Mouse (Mus musculus): Measurements from ENCODE around the gene Kcna10.
A peak's percentile ranks its signal among the peaks of the same experiment; 100 is the strongest.

The Kcna10 gene

GRCm38 (mm10) chr3:107182756-107183155 lies at the start of gene Kcna10:
Kcna10 (plus strand) TSS chr3:107183056.
- DNase-seq, result no peak

DNA sequence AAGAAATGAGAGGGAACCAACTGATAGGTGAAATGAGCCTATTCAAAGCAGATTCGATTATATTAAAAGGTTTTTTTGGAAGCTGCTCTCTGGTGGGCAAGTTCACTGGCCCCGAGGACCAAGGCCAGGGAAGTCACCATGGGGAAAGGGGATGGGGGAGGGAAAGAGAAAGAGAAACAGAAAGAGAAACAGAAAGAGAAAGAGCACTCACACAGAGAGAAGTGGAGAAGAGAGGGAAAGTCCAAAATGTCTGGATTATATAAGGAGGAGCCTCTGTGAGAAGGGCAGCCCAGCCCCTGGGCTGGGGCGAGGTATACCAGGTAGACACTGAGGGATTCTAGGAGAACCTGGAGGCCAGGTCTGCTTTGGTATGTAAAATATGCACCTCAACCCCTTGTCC lies 48.4 kb upstream of the Kcna10 start:
- DNase-seq, result no peak

GRCm38 (mm10) chr3:107147126-107147525 lies 35.7 kb upstream of the Kcna10 start:
- DNase-seq, result no peak

GRCm38 (mm10) chr3:107149006-107149405 lies 33.9 kb upstream of the Kcna10 start:
- DNase-seq, result peak; percentile 39 to 46

- DNase-seq, result no peak
These were observed 32.4 kb upstream of the Kcna10 start for GRCm38 (mm10) chr3:107150469-107150868.

DNA sequence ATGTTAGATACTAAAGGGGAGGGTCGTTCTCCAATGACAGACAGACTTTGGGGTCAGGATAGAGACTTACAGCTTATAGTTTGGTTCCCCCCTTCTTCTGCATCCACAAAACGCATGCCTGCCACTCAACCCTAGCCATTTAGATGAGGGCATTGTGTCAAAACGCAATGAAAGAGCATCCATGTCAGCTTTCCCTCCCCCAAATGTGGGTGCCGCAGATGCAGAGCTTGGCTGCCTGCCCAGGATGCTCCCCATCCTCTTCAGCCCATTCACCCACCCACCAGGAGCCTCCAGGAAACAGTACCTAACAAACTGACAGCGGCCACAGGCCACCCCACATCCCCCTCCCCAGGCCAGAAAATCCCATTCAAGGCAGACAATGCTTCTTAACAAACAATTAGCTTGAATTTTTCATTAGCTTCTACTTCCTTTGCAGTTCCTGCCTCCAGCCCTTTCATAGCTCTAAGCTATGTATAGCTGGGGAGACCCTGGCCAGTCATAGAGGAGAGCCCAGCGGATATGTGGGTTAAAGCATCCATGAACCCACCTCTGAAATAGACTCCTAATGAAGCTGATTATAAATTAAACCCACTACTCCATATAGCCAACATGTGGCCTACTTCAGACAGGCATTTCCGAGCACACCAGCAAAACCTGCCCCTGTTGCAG lies 31.9 kb upstream of the Kcna10 start:
- no peak for DNase-seq

DNA sequence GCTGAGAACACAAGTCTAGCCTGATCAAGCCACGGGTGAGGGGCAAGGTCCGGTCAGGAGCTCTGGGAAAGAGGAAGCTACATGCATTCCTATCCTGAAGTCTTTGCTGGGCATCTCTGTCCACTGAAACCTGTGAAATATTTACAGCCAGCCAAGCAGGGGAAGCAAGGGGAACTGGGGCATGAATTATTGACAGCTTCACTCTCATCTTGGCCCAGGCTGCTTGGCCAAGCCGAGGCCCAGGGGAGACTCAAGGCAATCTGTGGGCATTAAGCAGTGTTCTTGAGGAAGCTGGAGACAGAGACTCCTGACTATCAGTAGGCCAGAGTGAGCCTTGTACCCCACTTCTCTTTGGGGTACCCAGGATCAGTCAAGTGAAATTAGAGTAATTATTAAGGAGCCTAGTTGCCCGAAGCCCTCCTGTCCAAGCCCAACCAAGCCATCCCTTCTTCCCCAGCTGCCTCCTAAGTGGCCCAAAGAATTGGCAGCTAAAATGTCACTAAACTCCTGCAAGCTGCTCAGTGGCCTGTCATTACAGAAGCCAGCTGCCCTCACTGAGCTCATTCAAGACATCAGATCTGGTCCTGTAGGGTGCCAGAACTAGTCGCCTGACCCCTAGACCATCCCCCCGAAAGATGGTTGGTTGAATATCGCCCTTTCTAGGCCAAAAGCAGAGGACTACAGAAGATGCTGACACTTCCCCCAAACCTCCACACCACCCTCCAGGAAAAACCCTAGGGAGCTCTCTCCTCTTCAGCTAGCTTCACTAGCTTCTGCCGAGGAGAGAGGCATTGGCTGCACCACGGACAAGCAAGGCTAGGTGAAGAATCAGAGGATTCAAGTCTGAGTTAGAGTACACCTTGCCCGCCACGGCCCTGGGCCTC lies 28.8 kb upstream of the Kcna10 start:
- DNase-seq, result no peak

- no peak for DNase-seq
These were observed 24.0 kb upstream of the Kcna10 start for GRCm38 (mm10) chr3:107158856-107159255.

DNA sequence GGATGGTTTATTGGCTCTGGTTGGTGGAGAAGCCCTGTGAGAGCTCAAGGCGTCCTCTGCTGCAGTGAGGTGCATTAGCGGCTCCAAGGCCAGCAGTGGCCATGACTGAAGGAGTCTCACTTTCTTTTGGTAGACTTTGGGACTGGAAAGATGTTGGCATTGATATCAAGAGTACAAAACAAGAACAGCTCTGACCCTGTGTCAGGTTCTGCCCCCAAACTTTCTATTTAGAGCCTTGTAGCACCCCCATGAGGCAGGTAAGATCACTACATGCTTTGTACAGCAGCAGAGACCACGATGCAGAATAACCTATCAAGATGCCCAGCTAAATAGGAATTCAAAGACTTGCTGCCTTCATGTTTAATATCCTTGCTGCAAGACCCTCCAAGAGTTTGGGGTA lies 23.4 kb upstream of the Kcna10 start:
- peak in 1 of 2 experiments; percentile 22 for DNase-seq

DNA sequence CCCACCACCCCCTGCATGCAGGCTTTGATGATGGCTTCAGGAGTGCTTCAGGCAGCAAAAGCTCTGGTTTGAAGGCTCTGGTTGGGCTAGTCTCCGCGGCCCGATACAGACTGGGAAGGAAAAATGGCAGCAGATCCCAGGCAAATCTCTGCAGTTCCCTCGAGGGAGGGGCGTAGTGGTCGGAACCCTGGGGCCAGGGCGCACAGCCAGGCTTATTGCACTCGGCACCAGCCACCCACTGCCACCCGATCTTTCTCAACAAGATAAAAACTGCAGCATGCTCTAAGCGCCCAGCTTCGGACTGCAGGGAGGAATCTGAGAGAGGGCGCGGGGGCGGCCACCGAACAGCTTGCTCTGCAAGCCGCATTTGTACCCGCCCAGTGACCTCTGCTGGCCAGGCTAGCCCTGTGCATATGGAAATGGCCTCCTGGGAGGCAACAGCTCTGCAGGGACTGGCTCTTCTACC lies 23.0 kb upstream of the Kcna10 start:
- DNase-seq, result no peak

GRCm38 (mm10) chr3:107162741-107163140 lies 20.1 kb upstream of the Kcna10 start:
- no peak for DNase-seq

DNA sequence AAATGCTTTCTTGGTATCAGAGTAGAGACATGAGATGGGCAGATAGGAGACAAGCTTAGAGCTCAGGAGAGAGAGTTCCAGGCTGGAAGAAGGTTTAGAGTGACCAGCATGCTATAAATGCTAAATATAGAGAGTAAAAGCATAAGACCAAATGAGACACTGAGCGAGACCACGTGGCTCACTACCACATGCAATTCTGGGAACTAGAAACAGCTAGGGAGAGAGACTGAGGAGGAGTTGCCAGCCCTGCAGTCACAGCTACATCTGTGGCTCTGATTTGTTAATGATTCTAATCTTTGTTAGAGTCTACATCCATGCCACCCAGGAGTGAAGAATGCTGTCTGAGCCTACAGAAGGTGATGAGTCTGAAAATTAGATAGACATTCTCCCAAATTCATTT lies 13.3 kb upstream of the Kcna10 start:
- DNase-seq, result no peak

- no peak for DNase-seq
These were observed 10.9 kb upstream of the Kcna10 start for GRCm38 (mm10) chr3:107171964-107172363.

DNA sequence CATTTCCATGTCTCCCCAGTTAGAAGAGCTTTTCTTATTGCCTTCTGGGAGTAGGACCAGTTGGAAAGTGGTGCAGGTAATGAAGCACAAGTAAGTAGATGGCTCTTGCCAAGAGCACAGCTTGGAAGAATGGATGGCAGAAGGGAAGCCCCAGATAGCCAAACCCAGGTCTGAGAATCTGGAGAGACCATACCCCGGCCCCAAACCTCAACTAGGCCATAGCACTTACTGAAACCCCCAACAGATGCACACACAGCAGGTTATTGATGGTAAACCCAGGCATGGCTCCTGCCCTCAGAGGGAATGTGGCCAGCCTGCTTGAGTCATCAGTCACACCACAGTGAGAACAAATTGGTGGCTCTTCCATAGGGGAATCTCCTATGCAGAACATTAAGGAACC lies 10.3 kb upstream of the Kcna10 start:
- DNase-seq, result no peak

GRCm38 (mm10) chr3:107175486-107175885 lies 7.4 kb upstream of the Kcna10 start:
- DNase-seq, result no peak

DNA sequence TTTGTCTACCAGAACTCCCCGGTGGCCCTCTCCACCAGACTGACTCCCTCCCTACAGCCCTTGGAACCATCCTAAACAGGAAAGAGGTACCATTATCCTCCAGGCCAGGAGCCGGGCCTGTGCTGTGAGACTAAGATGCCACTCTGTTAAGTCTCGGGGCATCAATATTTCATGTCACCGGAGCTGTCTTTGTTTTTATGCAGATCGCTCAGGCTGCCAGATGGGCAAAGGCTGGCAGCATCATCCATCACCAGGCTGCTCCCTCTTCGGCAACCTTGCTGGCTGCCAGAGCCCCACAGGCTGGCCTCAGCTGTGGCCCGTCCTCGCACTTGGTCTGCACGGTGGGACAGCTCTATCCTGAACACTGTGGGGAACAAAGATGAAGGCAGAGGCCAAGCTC lies 6.4 kb upstream of the Kcna10 start:
- no peak for DNase-seq

- DNase-seq, result no peak
These were observed 2.0 kb upstream of the Kcna10 start for GRCm38 (mm10) chr3:107180860-107181259.

GRCm38 (mm10) chr3:107183178-107183577 lies 322 bp downstream of the Kcna10 start:
- DNase-seq, result no peak

- no peak for DNase-seq
These were observed 2.7 kb downstream of the Kcna10 start for GRCm38 (mm10) chr3:107185597-107185996.

- DNase-seq, result no peak
These were observed 4.2 kb downstream of the Kcna10 start for GRCm38 (mm10) chr3:107187022-107187421.

DNA sequence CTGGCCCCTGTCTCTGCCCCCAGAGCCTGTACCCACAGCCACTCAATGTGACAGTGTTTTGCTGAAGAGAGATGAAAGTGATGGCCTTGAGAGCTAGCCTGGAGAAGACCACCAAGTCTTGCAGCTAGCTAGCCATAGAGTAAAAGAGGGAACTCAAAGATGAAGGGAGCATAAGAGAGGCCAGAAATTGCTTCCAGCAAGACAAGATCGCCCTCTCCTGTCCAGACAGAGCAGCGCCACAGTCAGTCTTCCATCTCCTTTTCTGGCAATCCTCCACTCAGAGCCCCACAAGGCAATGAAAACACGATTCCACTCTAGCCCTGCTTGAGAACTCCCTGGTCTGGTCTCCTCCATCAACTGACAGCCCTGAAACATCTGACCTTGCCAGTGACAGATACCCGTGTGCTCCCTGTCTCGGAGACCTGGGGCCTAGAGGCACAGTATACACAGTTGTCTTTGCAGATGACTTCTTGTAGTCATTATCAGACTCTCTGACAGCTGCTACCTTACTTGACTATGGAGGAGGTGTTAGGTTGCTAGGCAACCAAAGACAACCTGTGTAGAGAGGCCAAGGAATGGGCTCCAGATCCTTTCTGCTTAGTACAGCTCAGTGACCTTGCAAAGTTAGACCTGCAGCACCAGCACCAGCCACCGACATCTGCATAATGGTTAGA lies 5.5 kb downstream of the Kcna10 start:
- peak; percentile 5 to 12 for DNase-seq

DNA sequence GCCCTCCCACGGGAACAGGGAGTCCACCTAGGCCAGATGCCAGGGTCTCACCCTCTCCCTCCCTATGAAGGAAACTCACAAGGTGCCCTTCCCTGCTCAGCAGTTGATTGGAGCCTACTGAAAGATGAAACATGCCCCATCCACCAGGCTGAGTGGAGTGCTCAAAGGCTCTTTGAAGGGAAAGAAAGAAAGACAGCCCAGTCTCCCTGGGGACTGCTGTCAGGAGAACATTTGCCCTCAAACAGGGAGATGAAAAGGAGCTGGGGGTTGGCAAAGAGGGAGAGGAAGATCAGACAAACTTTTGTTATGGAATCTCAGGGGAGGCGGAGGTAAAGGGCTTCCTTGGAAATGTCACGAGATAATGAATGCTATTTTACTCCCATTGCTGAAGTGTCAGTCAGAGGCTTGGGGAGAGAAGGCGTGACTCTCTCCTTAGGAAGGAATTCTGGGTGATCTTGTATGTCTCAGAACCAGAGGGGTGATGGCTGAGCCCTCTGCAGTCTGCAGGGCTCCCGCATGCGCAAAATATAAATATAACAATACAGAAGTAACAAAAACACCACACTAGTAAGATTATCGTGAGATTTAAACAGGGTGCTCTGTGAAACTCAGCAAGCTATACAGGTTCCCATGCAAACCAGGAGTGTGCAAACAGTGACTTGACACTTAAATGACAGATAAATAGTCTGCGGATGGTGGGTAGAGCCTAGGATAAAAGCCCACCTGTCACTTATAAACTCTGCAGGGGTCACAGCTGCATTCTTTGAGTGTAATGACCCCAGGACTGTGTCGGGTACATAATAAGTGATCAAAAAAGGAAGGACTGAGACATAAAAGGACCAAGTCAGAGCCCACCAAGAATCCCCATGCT lies 18.7 kb downstream of the Kcna10 start:
- no peak for DNase-seq

DNA sequence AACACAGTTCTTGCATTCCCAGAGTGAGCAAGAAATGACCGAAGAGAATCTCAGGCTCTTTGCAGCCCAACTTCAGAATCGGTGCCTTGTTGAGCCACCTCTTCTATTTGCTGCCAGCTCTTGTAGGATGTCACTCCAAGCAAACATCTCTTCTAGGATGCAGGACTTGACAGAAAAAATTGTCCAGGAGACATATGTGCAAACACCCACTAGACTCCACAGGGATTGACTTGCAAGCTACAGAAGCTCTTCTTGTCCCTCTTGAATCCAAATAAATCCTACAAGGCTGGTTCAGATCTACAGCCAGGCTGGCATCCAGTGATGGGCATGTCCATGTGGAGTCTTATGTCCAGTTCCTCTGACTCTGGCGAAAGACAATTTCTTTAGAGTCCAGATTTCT lies 21.6 kb downstream of the Kcna10 start:
- no peak for DNase-seq
